ENCODE assay signal across 10 mouse cellular contexts in genomic region chr4:125488796-125489637, GRCm38 (mm10). TPM values are rescaled to one million over a fixed set of nuclear protein-coding genes. Genes with fewer than 3 reads are reported as not detected.
DNase-seq lines count a peak whose midpoint lies in the region; ATAC-seq and TF ChIP-seq lines count a peak whose summit lies in the region.
"Had no signal": no experiment of that assay in that cellular context is flagged by ENCODE, and none has a peak within 500 bp of the region (broad histone marks: within the 10 kb centered on the region; RNA-seq: fewer than 3 reads in every experiment).

No protein-coding gene starts in this region.

- H3K4me3 ChIP-seq in heart, embryonic 13.5 days, result no peak overlapping the region; the same call in 1 of the 2 replicates
- H3K4me3 ChIP-seq in cortical plate, adult 2 months (ENCODE audit: insufficient read depth, low read length), result peak overlapping the region; percentile 54
- peak overlapping the region; percentile 62 for H3K4me3 ChIP-seq in hindbrain, embryonic 10.5 days
- H3K4me3 ChIP-seq in midbrain, postnatal 0 days (ENCODE audit: low read depth, low read length), result peak overlapping the region; percentile 59

- peaks cover 24% of the 10 kb centered on the region for H3K4me1 ChIP-seq in heart, embryonic 13.5 days
- no peaks in the 10 kb centered on the region for H3K4me1 ChIP-seq in cortical plate, adult 2 months (ENCODE audit: control insufficient read depth, insufficient read depth, low read length)
- H3K4me1 ChIP-seq in hindbrain, embryonic 10.5 days (replicated peaks), result peaks cover 96% of the 10 kb centered on the region
- H3K4me1 ChIP-seq in midbrain, postnatal 0 days (ENCODE audit: insufficient read depth, low read length), result peaks cover 8% of the 10 kb centered on the region; the same call in 1 of the 2 replicates

- no peaks in the 10 kb centered on the region for H3K36me3 ChIP-seq in heart, embryonic 13.5 days
- H3K36me3 ChIP-seq in hindbrain, embryonic 10.5 days, result no peaks in the 10 kb centered on the region
- H3K36me3 ChIP-seq in midbrain, postnatal 0 days (ENCODE audit: insufficient read depth, low read length), result no peaks in the 10 kb centered on the region

- H3K4me2 ChIP-seq in heart, embryonic 13.5 days, result 0 out of 2 replicates have a peak overlapping the region, but pooled peaks have one; percentile 66
- peak overlapping the region; percentile 68 for H3K4me2 ChIP-seq in midbrain, postnatal 0 days (ENCODE audit: low read depth, low read length, poor library complexity, severe bottlenecking)

- no peak overlapping the region for H3K9ac ChIP-seq in heart, embryonic 13.5 days
- peak overlapping the region; percentile 73; the same call in 1 of the 2 replicates for H3K9ac ChIP-seq in midbrain, postnatal 0 days (replicated peaks; ENCODE audit: low read length, poor library complexity, severe bottlenecking)

- TF ChIP-seq POLR2A in cortical plate, adult 2 months (IDR thresholded peaks at IDR 0.05; ENCODE audit: extremely low read depth, insufficient read depth, low read length), result no peak

- no peak overlapping the region for H3K27ac ChIP-seq in heart, embryonic 13.5 days (replicated peaks)
- peak overlapping the region; percentile 65; the same call in 1 of the 2 replicates for H3K27ac ChIP-seq in cortical plate, adult 2 months (ENCODE audit: insufficient read depth, low read length)
- H3K27ac ChIP-seq in hindbrain, embryonic 10.5 days, result peak overlapping the region; percentile 90; the same call in 1 of the 2 replicates
- no peak overlapping the region; the same call in 1 of the 2 replicates for H3K27ac ChIP-seq in midbrain, postnatal 0 days (ENCODE audit: low read depth, low read length)

- no peaks in the 10 kb centered on the region for H3K9me3 ChIP-seq in heart, embryonic 13.5 days
- H3K9me3 ChIP-seq in hindbrain, embryonic 10.5 days, result no peaks in the 10 kb centered on the region
- no peaks in the 10 kb centered on the region for H3K9me3 ChIP-seq in midbrain, postnatal 0 days (ENCODE audit: low read length)

- DNase-seq in heart, adult 18-20 months, result no peak
- peak; percentile 38 for DNase-seq in hindbrain, embryonic 10.5 days (ENCODE audit: low spot score)
- DNase-seq in midbrain, postnatal 0 days (ENCODE audit: low spot score), result no peak
- no peak for DNase-seq in gastrocnemius, adult 8-10 months (ENCODE audit: low spot score in 2 of 2)
- no peak for DNase-seq in urinary bladder, postnatal 4 days (ENCODE audit: low spot score in 2 of 2)
- no peak for DNase-seq in gastrocnemius, postnatal 36 days
- DNase-seq: gastrocnemius, postnatal 14 days; lung, adult 18-20 months had no signal

- WGBS in heart, embryonic 13.5 days, result 4% methylated on average over 26 of the region's 26 CpGs
- WGBS in hindbrain, embryonic 10.5 days, result 3% methylated on average over 26 of the region's 26 CpGs
- WGBS in midbrain, postnatal 0 days, result 13% methylated on average over 26 of the region's 26 CpGs

- no peak for ATAC-seq in heart, embryonic 13.5 days (ENCODE audit: extremely low read depth, insufficient number of reproducible peaks, low FRiP score, low TSS enrichment)
- no peak for ATAC-seq in midbrain, postnatal 0 days (ENCODE audit: low FRiP score)

- H3K27me3 ChIP-seq in heart, embryonic 13.5 days (replicated peaks), result peaks cover 100% of the 10 kb centered on the region
- H3K27me3 ChIP-seq in hindbrain, embryonic 10.5 days (ENCODE audit: insufficient read depth, poor library complexity, severe bottlenecking), result peaks cover 100% of the 10 kb centered on the region
- H3K27me3 ChIP-seq in midbrain, postnatal 0 days (ENCODE audit: insufficient read depth, low read length), result peaks cover 38% of the 10 kb centered on the region

- no peak for TF ChIP-seq CTCF in cortical plate, adult 2 months (IDR thresholded peaks at IDR 0.05; ENCODE audit: extremely low read depth, insufficient read depth, low read length)
- TF ChIP-seq CTCF in midbrain, postnatal 0 days (IDR thresholded peaks at IDR 0.05), result no peak

- intact Hi-C loops in gastrocnemius, postnatal 36 days (cut with DNase I), result no loop called here

RNA-seq across cellular contexts. Expression of gene Grik3, which starts 1.5 kb away (rescaled TPM):
- polyA plus RNA-seq in heart, embryonic 13.5 days (2015; fragmentation: Nextera tagmentation; extraction: Ambion mirVana), result 0.13 and 0.31 TPM in 2 replicates
- total RNA-seq in heart, adult 18-20 months (2021), result under 1 TPM; 0.17 to 0.21 TPM
- 27.5 and 29.5 TPM in 2 replicates for polyA plus RNA-seq in cortical plate, adult 2 months (2012; rRNA removed)
- polyA plus RNA-seq in hindbrain, embryonic 10.5 days (2016; fragmentation: Nextera tagmentation; extraction: Ambion mirVana), result 0.80 and 1.1 TPM in 2 replicates
- 22.7 and 24.6 TPM in 2 replicates for total RNA-seq in midbrain, postnatal 0 days (2014; rRNA removed)
- polyA plus RNA-seq in midbrain, postnatal 0 days (2015; fragmentation: Nextera tagmentation; extraction: Ambion mirVana), result 2.5 and 3.3 TPM in 2 replicates
- under 1 TPM; 0.10 to 0.22 (median 0.17) TPM for total RNA-seq in gastrocnemius, adult 8-10 months (2022)
- total RNA-seq in gastrocnemius, postnatal 36 days (2021), result under 1 TPM; 0.05 to 0.10 TPM

Comparison
In these comparisons a context has a peak if more than half of its experiments do, and no peak if none do; other contexts are left out.
1. H3K27ac ChIP-seq: peak in cortical plate, adult 2 months (single experiment) and hindbrain, embryonic 10.5 days (single experiment); none in heart, embryonic 13.5 days (single experiment) and midbrain, postnatal 0 days (single experiment).
2. RNA of gene Grik3, which starts 1.5 kb away (total RNA-seq): 22.7 to 24.6 TPM in midbrain, postnatal 0 days; 0.17 to 0.21 TPM in heart, adult 18-20 months, 0.10 to 0.22 TPM in gastrocnemius, adult 8-10 months and 0.05 to 0.10 TPM in gastrocnemius, postnatal 36 days; every median in the first group is over 10 times any median in the second.